Mouse (Mus musculus) gastrocnemius, postnatal 14 days (tissue): ENCODE data around the gene Xrra1. TPM values are rescaled to one million over a fixed set of nuclear protein-coding genes. Genes with fewer than 3 reads are reported as not detected.
"Not testable (repeated sequence)": the region's sequence is repeated elsewhere in the genome, so short reads cannot be mapped to it uniquely, and the experiment has no call there.

ENCODE experiments used
- DNase-seq: peaks from one replicate; pipeline ENCODE4 v3.0.0; 2021; ENCODE audit warnings: mixed read lengths
- intact Hi-C: fragments of 180-260 bp; cut with DNase I; formaldehyde crosslinking; loops from one replicate; pipeline ENCODE4 v1.15.1; 2025; ENCODE audit warnings: low total_unique reads
- total RNA-seq, 2 experiments: library from RNA; stranded (reverse); gene quantifications; 2 replicates each; pipeline ENCODE4 v1.2.3; 2021

Xrra1 gene
- total RNA-seq, 2 experiments from 2014 or later = 0.47 to 1.4 TPM

- intact Hi-C loops = no loop called here
- peak; percentile 72 for DNase-seq
Observed at GRCm38 (mm10) chr7:99926916-99927714, 68.2 kb downstream of the Xrra1 start.

GRCm38 (mm10) chr7:99935758-99936157 is 76.8 kb downstream of the Xrra1 start:
- intact Hi-C loops = no loop called here

GRCm38 (mm10) chr7:99940669-99941068 is 81.8 kb downstream of the Xrra1 start:
- no peak for DNase-seq
- intact Hi-C loops = no loop called here

More at GRCm38 (mm10) chr7:99935758-99936157, 76.8 kb downstream of the Xrra1 start:
- DNase-seq = no peak

- DNase-seq = no peak
- intact Hi-C loops = no loop called here
Observed at GRCm38 (mm10) chr7:99944520-99944919, 85.6 kb downstream of the Xrra1 start.

DNA sequence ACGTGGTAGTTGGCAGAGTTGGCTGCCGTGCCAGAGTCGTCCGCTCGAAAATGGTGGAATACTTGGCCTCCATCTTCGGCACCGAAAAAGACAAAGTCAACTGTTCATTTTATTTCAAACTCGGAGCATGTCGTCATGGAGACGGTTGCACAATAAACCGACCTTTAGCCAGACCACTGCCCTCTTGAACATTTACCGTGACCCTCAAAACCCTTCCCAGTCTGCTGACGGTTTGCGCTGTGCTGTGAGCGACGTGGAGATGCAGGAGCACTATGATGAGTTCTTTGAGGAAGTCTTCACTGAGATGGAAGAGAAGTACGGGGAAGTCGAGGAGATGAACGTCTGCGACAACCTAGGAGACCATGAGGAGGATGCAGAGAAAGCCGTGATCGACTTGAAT is 86.1 kb downstream of the Xrra1 start:
- intact Hi-C loops = not testable (repeated sequence)

GRCm38 (mm10) chr7:99945939-99946338 is 87.0 kb downstream of the Xrra1 start:
- intact Hi-C loops = no loop called here
- no peak for DNase-seq

More for the DNA sequence above, 86.1 kb downstream of the Xrra1 start:
- not testable (repeated sequence) for DNase-seq

GRCm38 (mm10) chr7:99946356-99946755 is 87.4 kb downstream of the Xrra1 start:
- intact Hi-C loops = no loop called here
- no peak for DNase-seq

DNA sequence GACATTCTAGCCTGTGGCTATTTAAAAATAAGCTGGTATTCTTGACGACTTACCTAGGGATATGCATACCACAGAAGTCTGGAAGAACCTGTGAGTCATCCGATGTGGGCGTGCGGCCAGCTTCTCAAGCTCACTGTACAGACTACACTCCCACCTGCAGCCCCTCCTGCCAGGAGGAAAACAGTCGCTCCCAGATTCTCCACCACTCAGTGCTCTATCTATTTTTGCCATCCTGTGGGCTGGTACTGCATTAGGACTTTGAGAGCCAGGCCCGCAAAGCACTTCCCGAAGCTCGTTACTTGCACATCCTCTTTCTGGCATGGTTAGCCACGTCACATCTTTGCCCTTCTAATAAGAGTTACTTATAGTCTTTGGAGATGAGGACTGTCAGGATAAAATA is 88.4 kb downstream of the Xrra1 start:
- intact Hi-C loops = no loop called here
- no peak for DNase-seq

DNA sequence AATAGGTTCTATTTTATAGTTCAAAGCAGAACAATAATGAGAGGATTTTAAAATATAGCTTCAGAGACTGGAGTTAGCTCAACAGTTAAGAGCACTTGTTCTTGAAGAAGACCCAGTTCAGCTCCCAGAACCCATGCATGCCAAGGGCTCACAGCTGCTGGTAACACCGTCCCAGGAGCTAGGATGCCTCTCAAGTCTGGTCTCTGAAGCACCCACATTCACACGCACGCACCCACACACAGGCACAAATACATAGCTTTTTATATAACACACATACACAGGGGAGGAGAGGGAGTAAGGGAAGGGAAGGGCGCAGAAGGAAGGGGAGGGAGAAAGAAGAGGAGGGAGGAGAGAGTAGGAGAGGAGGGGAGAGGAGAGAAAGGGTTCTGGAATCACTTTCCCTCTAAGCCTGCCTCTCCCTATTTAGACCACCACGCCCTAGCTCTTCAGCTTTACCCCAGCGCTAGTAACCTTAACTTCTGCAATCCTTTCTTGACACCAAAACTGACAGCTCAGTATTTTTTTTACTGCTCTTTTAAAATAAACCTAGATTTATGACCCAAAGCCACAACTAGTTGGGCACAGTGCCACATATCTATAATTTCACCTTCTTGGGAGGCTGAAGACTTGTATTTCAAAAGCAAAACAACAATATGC is 94.7 kb downstream of the Xrra1 start:
- no peak for DNase-seq
- intact Hi-C loops = no loop called here

- DNase-seq = no peak
- intact Hi-C loops = no loop called here
Observed at GRCm38 (mm10) chr7:99954212-99954611, 95.3 kb downstream of the Xrra1 start.

GRCm38 (mm10) chr7:99956095-99956494 is 97.2 kb downstream of the Xrra1 start:
- intact Hi-C loops = no loop called here
- no peak for DNase-seq

DNA sequence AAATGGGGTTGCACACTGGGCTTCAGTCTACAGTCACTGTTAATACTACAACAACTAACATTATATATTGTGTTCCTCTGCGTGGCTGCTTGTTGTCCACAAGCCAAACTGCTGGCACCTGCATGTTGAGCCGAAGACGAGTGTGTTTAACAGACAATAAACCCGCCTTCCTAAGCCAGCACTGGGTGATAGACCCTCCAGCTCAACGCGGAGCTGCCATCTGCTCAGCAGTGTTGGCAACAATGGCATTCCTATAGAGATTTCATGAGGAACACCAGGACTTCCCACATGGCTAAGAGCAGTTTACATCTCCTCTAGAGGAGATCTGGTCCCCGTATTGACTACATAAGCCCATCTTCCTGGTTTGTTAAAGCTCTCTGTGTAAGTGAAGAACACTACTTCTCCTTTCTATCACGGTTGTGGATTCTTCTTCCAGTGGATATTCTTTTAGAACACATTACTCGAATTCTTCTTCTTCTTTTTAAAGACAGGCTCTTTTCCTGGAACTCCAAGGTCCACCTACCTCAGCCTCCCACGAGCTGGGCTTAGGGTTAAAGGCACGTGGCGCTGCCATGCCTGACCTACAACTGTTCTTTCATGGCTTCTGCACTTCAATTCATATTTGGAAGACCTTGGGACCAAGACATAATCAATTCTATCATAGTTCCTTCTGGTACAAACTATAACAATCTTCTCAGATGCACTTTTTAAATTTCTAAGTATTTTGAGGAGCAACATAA is 98.5 kb downstream of the Xrra1 start:
- intact Hi-C loops = no loop called here
- DNase-seq = no peak

- intact Hi-C loops, DNase-seq: not testable (repeated sequence)
Observed at GRCm38 (mm10) chr7:99960571-99960970, 101.7 kb downstream of the Xrra1 start.

DNA sequence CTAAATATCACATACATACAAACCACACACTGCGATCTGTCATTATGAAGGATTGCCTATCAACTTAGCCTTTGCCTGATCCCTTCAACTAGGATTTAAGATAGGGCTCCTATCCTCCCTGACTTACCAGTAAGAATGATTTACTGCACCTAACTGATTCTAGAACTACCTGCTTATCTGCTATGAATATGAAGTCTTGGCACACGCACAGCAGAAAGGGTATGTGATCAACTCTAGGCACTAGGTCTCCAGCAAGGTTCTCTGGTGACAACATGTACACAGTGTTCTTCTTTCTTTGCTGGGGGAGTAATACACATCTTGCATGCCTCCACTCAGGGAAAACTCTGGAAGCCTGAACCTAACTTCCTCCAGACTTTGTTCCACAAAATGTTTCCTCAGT is 102.6 kb downstream of the Xrra1 start:
- intact Hi-C loops = no loop called here
- no peak for DNase-seq

DNA sequence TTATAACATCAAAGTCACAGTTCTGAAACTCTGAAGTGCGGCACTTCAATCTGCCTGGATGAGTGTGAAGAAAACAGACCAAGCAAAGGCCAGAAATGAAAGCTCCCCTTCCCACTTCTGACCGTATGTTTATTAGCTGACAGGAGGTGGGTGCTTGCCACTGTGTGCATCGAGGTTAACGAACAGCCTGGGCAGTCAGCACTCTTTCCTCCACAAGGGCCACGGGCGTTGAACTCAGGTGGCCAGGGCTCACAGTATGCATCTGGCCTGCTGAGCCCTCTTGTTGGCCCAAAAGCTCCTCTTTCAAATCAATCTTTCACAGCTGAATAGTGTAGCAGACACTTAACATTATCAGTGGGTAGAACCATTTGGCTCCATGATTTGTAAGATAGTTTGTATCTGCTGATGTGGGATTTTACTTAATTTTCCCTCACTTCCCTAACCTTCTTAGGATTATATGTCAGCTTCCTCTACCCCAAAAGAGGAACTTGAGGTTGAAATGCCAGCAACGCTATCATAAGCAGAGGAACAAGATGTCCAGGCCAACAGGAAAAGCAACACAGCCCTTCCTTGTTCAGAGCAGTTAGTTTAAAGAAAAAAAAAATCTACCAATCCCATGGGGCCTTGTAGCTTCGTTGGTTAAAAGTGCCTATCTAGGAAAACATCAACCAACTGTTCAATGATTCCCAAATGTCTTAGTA is 103.8 kb downstream of the Xrra1 start:
- DNase-seq = no peak
- intact Hi-C loops = no loop called here

DNA sequence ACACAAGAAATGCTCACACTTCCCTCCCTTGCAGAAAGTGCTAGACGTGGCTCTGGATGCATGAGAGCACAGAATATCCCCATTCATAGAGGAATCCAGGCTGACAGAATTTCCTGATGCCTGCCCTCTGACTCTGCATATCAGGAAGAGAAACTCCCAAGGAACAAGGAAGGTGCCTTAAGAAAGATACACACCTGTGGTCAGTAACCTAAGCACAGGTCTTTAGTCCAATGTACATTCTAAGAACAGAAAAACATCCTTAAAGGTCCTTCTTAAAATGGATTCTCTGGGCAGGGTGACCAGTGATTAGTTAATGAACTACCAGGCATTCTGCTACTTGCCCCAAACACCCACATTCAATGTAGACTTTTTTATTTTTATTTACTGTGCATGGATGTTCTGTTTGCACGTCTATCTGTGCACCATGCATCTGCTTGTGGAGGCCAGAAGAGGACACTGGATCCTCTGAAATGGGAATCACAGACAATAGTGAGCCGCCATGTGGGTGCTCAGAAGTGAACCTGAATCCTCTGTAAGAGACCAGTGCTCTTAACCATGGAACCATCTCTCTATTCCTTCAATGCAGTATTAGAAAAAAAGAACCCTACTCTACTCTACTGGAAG is 104.4 kb downstream of the Xrra1 start:
- no peak for DNase-seq
- intact Hi-C loops = no loop called here

- peak; percentile 9 for DNase-seq
- intact Hi-C loops = no loop called here
Observed at GRCm38 (mm10) chr7:99965020-99965841, 106.3 kb downstream of the Xrra1 start.

DNA sequence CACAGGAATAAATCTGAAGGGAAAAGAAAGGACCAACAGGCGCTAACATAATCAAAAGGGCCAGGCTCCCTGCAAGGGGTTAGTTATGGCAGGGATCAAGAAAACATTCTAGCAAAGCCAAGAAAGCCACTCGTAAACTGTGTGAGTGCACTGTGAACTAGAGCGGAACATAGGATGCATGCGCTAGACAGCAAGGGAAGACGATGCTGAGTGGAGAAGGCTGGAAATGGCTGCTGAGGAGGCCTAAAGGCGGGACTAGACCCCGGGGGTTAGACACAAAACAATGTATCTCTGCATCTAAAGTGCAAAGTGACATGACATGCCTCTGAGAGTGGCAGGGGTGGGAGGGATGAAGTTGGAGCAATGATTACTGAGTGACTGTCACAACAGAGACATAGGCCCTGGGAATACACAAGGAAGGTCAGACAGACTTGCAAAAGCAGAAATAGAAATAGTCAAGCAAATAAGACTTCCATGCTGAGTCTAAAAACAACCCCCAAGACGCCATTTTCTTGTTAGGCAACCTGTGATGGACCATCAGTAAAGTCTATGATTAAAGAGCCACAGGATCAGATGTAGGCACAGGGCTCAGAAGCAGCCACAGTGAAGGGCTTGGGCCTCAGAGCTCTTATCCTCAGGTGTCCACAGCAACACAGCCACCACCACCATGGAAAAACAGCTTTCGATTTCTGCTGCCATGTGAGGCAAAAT is 107.2 kb downstream of the Xrra1 start:
- intact Hi-C loops = no loop called here
- no peak for DNase-seq
